Mouse (Mus musculus) limb, embryonic 14.5 days (tissue): ENCODE data around the gene Fbxl5. TPM values are rescaled to one million over a fixed set of nuclear protein-coding genes. Genes with fewer than 3 reads are reported as not detected.

Source experiments
- ATAC-seq: fragments of 200-750 bp; cut with Nextera tagmentation; 2 replicates; pipeline ENCODE4 v1.8.0; 2017; ENCODE audit warnings: low read depth, moderate number of reproducible peaks, moderate TSS enrichment; ENCODE audit not compliant: low FRiP score
- DNase-seq: peaks from one replicate; pipeline ENCODE4 v3.0.0-alpha.2; 2015; ENCODE audit warnings: low spot score
- H3K27ac ChIP-seq: fragments of 300-500 bp; sonication (generic); replicated peaks from 2 replicates; pipeline ENCODE4 v1.5.1; 2014; ENCODE audit warnings: low read depth, mild to moderate bottlenecking, low read length, moderate library complexity, mixed read lengths
- H3K27me3 ChIP-seq: fragments of 300-500 bp; sonication (generic); 2 replicates; pipeline ENCODE4 v1.6.1; 2014; ENCODE audit warnings: low read length, mixed read lengths; ENCODE audit not compliant: control insufficient read depth, insufficient read depth
- H3K36me3 ChIP-seq: fragments of 300-500 bp; sonication (generic); 2 replicates; pipeline ENCODE4 v1.6.1; 2014; ENCODE audit warnings: mild to moderate bottlenecking, low read length, moderate library complexity, mixed read lengths; ENCODE audit not compliant: control insufficient read depth, insufficient read depth
- H3K4me1 ChIP-seq: fragments of 300-500 bp; sonication (generic); 2 replicates; pipeline ENCODE4 v1.6.1; 2014; ENCODE audit warnings: antibody characterized with exemption, low read length, mixed read lengths; ENCODE audit not compliant: control insufficient read depth, insufficient read depth
- H3K4me2 ChIP-seq: fragments of 300-500 bp; sonication (generic); replicated peaks from 2 replicates; pipeline ENCODE4 v1.6.1; 2014; ENCODE audit warnings: low read depth, mild to moderate bottlenecking, low read length, moderate library complexity; ENCODE audit not compliant: severe bottlenecking
- H3K4me3 ChIP-seq: fragments of 300-500 bp; sonication (generic); replicated peaks from 2 replicates; pipeline ENCODE4 v1.5.1; 2014; ENCODE audit warnings: low read length
- H3K9ac ChIP-seq: fragments of 300-500 bp; sonication (generic); 2 replicates; pipeline ENCODE4 v1.6.1; 2014; ENCODE audit warnings: mild to moderate bottlenecking, low read depth, low read length, moderate library complexity; ENCODE audit not compliant: severe bottlenecking
- H3K9me3 ChIP-seq: fragments of 300-500 bp; sonication (generic); 2 replicates; pipeline ENCODE4 v1.6.1; 2016; ENCODE audit warnings: low read length; ENCODE audit not compliant: control insufficient read depth
- POLR2A ChIP-seq: fragments of 200-500 bp; IDR thresholded peaks from 2 replicates; pipeline ENCODE4 v1.8.0; 2012; ENCODE audit warnings: inconsistent platforms, mild to moderate bottlenecking, moderate library complexity, borderline replicate concordance; ENCODE audit not compliant: insufficient read depth, insufficient read length; ENCODE audit errors: extremely low read depth
- WGBS: fragments of 180-500 bp; shearing (Covaris S2); extraction: QIAGEN DNeasy Blood & Tissue Kit; methylation state at CpG from one replicate; pipeline ENCODE4 v1.1.7; 2014; 5-methylcytosine and 5-hydroxymethylcytosine counted together
- polyA plus RNA-seq, 2 experiments: library from polyadenylated mRNA; depleted of rRNA in 1 of 2; stranded (reverse) in 1 of 2; unstranded in 1 of 2; fragments of >200 nt; fragmentation: Nextera tagmentation in 1 of 2; extraction: Ambion mirVana in 1 of 2; gene quantifications; 2 replicates each; pipeline versions ENCODE4 v1.2.1 to v1.2.3; 2012 to 2014

The Fbxl5 gene
- polyA plus RNA-seq, 2 experiments: 39.5 to 58.7 TPM

GRCm38 (mm10) chr5:43860670-43861431 lies 39.4 kb upstream of the Fbxl5 start:
- TF ChIP-seq POLR2A: no peak
- ATAC-seq (no peak), DNase-seq (no peak)
- H3K36me3 ChIP-seq: no peaks in the 10 kb centered on the region
- no peak overlapping the region for H3K27ac ChIP-seq
- WGBS: 65% methylated on average over 5 of the region's 5 CpGs
- H3K27me3 ChIP-seq: no peaks in the 10 kb centered on the region
- H3K4me1 ChIP-seq: no peaks in the 10 kb centered on the region
- no peak overlapping the region for H3K4me2 ChIP-seq
- H3K4me3 ChIP-seq: no peak overlapping the region
- no peaks in the 10 kb centered on the region for H3K9me3 ChIP-seq
- no peak overlapping the region for H3K9ac ChIP-seq

- no peak for TF ChIP-seq POLR2A
- WGBS: 78% methylated on average over 5 of the region's 5 CpGs
Measured at GRCm38 (mm10) chr5:43860096-43860495, 38.7 kb upstream of the Fbxl5 start.

GRCm38 (mm10) chr5:43859663-43860062 lies 38.2 kb upstream of the Fbxl5 start:
- no peaks in the 10 kb centered on the region for H3K4me1 ChIP-seq
- no peaks in the 10 kb centered on the region for H3K36me3 ChIP-seq
- no peak for DNase-seq
- TF ChIP-seq POLR2A: no peak
- H3K27ac ChIP-seq: no peak overlapping the region
- WGBS: 90% methylated on average over 8 of the region's 8 CpGs
- no peaks in the 10 kb centered on the region for H3K27me3 ChIP-seq
- H3K4me3 ChIP-seq: no peak overlapping the region
- H3K9ac ChIP-seq: no peak overlapping the region
- no peaks in the 10 kb centered on the region for H3K9me3 ChIP-seq
- no peak for ATAC-seq
- H3K4me2 ChIP-seq: no peak overlapping the region

More at GRCm38 (mm10) chr5:43860096-43860495, 38.7 kb upstream of the Fbxl5 start:
- no peak overlapping the region for H3K9ac ChIP-seq
- no peak overlapping the region for H3K27ac ChIP-seq
- no peaks in the 10 kb centered on the region for H3K36me3 ChIP-seq
- DNase-seq (no peak), ATAC-seq (no peak)
- H3K27me3 ChIP-seq: no peaks in the 10 kb centered on the region
- H3K4me1 ChIP-seq: no peaks in the 10 kb centered on the region
- H3K4me2 ChIP-seq: no peak overlapping the region
- H3K4me3 ChIP-seq: no peak overlapping the region
- no peaks in the 10 kb centered on the region for H3K9me3 ChIP-seq

GRCm38 (mm10) chr5:43855769-43856168 lies 34.3 kb upstream of the Fbxl5 start:
- no peak overlapping the region for H3K4me2 ChIP-seq
- WGBS: 64% methylated on average over 2 of the region's 2 CpGs
- DNase-seq: no peak

GRCm38 (mm10) chr5:43853868-43854488 lies 32.5 kb upstream of the Fbxl5 start:
- no peak overlapping the region for H3K27ac ChIP-seq
- H3K4me3 ChIP-seq: no peak overlapping the region
- 83% methylated on average over 7 of the region's 7 CpGs for WGBS
- TF ChIP-seq POLR2A: no peak
- H3K4me1 ChIP-seq: no peaks in the 10 kb centered on the region
- no peak for ATAC-seq
- H3K9me3 ChIP-seq: no peaks in the 10 kb centered on the region
- H3K4me2 ChIP-seq: no peak overlapping the region
- no peaks in the 10 kb centered on the region for H3K36me3 ChIP-seq
- no peaks in the 10 kb centered on the region for H3K27me3 ChIP-seq
- no peak for DNase-seq
- no peak overlapping the region for H3K9ac ChIP-seq

More at GRCm38 (mm10) chr5:43855769-43856168, 34.3 kb upstream of the Fbxl5 start:
- Histone ChIP-seq H3K4me3 (no peak overlapping the region), H3K9me3 (no peaks in the 10 kb centered on the region), H3K9ac (no peak overlapping the region), H3K27ac (no peak overlapping the region), H3K27me3 (no peaks in the 10 kb centered on the region), H3K4me1 (no peaks in the 10 kb centered on the region), H3K36me3 (no peaks in the 10 kb centered on the region)
- no peak for ATAC-seq
- TF ChIP-seq POLR2A: no peak
